Mouse (Mus musculus): ENCODE results near the gene Gm35549. TPM values are rescaled to one million over a fixed set of nuclear protein-coding genes. Genes with fewer than 3 reads are reported as not detected.

Gene Gm35549
- polyA plus RNA-seq, 1 experiment from 2014 or later: not detected

Other genes starting within 250 kb of the Gm35549 start
- gene Topaz1, start 96.7 kb downstream of the Gm35549 start, polyA plus RNA-seq (2015; fragmentation: Nextera tagmentation; extraction: Ambion mirVana): 0.05 TPM in 1 of 2 replicates, not detected in the other
- gene Tcaim, start 38.5 kb downstream of the Gm35549 start, polyA plus RNA-seq (2015; fragmentation: Nextera tagmentation; extraction: Ambion mirVana): 1.9 and 2.3 TPM in 2 replicates
- 16.6 and 16.8 TPM in 2 replicates for gene Zfp445, start 22.0 kb upstream of the Gm35549 start, polyA plus RNA-seq (2015; fragmentation: Nextera tagmentation; extraction: Ambion mirVana)
- 0.68 and 0.90 TPM in 2 replicates for gene Zkscan7, start 41.6 kb upstream of the Gm35549 start, polyA plus RNA-seq (2015; fragmentation: Nextera tagmentation; extraction: Ambion mirVana)
- 1.5 and 1.8 TPM in 2 replicates for gene Zfp105, start 79.0 kb upstream of the Gm35549 start, polyA plus RNA-seq (2015; fragmentation: Nextera tagmentation; extraction: Ambion mirVana)
- gene 1110059G10Rik, start 107.0 kb upstream of the Gm35549 start, polyA plus RNA-seq (2015; fragmentation: Nextera tagmentation; extraction: Ambion mirVana): 10.8 and 12.8 TPM in 2 replicates
- 30.0 and 30.8 TPM in 2 replicates for gene Kif15, start 107.0 kb upstream of the Gm35549 start, polyA plus RNA-seq (2015; fragmentation: Nextera tagmentation; extraction: Ambion mirVana)
- 6.0 TPM in 2 replicates for gene Tmem42, start 177.3 kb upstream of the Gm35549 start, polyA plus RNA-seq (2015; fragmentation: Nextera tagmentation; extraction: Ambion mirVana)
- 0.12 and 0.21 TPM in 2 replicates for gene Tgm4, start 190.7 kb upstream of the Gm35549 start, polyA plus RNA-seq (2015; fragmentation: Nextera tagmentation; extraction: Ambion mirVana)

All from liver, embryonic 15.5 days (tissue).